Mouse (Mus musculus) lung, postnatal 0 days (tissue): Measurements from ENCODE around the gene Cdrt4. TPM values are rescaled to one million over a fixed set of nuclear protein-coding genes. Genes with fewer than 3 reads are reported as not detected.

ENCODE experiments used
- ATAC-seq: fragments of 200-750 bp; cut with Nextera tagmentation; 2 replicates; pipeline ENCODE4 v1.8.0; 2017; ENCODE audit warnings: moderate library complexity
- DNase-seq: peaks from one replicate; pipeline ENCODE4 v3.0.0-alpha.2; 2016; ENCODE audit warnings: low spot score
- H3K27ac ChIP-seq: fragments of 300-500 bp; sonication (generic); 2 replicates; pipeline ENCODE4 v1.5.1; 2014; ENCODE audit warnings: antibody characterized with exemption, mild to moderate bottlenecking, low read length, mixed read lengths
- H3K27me3 ChIP-seq: fragments of 300-500 bp; sonication (generic); replicated peaks from 2 replicates; pipeline ENCODE4 v1.6.1; 2014; ENCODE audit warnings: low read length, mixed read lengths; ENCODE audit not compliant: insufficient read depth
- H3K36me3 ChIP-seq: fragments of 300-500 bp; sonication (generic); 2 replicates; pipeline ENCODE4 v1.6.1; 2014; ENCODE audit warnings: low read length, mixed read lengths; ENCODE audit not compliant: insufficient read depth
- H3K4me1 ChIP-seq: fragments of 300-500 bp; sonication (generic); 2 replicates; pipeline ENCODE4 v1.6.1; 2014; ENCODE audit warnings: antibody characterized with exemption, low read depth, low read length, mixed read lengths; ENCODE audit not compliant: insufficient read depth
- H3K4me2 ChIP-seq: fragments of 300-500 bp; sonication (generic); replicated peaks from 2 replicates; pipeline ENCODE4 v1.6.1; 2014; ENCODE audit warnings: low read depth, mild to moderate bottlenecking, low read length, moderate library complexity, mixed read lengths
- H3K4me3 ChIP-seq: fragments of 300-500 bp; sonication (generic); 2 replicates; pipeline ENCODE4 v1.5.1; 2014; ENCODE audit warnings: low read depth, low read length
- H3K9ac ChIP-seq: fragments of 300-500 bp; sonication (generic); replicated peaks from 2 replicates; pipeline ENCODE4 v1.6.1; 2014; ENCODE audit warnings: low read depth, mild to moderate bottlenecking
- H3K9me3 ChIP-seq: fragments of 300-500 bp; sonication (generic); 2 replicates; pipeline ENCODE4 v1.6.1; 2016; ENCODE audit warnings: low read length, mixed read lengths
- CTCF ChIP-seq: IDR thresholded peaks from 2 replicates; pipeline ENCODE4 v1.5.1; 2016; ENCODE audit warnings: antibody characterized with exemption, mild to moderate bottlenecking
- EP300 ChIP-seq: IDR thresholded peaks from 2 replicates; pipeline ENCODE4 v1.6.1; 2016; ENCODE audit warnings: antibody characterized with exemption, mild to moderate bottlenecking, control low read depth
- WGBS: fragments of 180-500 bp; shearing (Covaris S2); extraction: QIAGEN DNeasy Blood & Tissue Kit; methylation state at CpG from one replicate; pipeline ENCODE4 v1.1.7; 2014; 5-methylcytosine and 5-hydroxymethylcytosine counted together
- polyA plus RNA-seq: library from polyadenylated mRNA; unstranded; fragments of >200 nt; fragmentation: Nextera tagmentation; extraction: Ambion mirVana; gene quantifications from 2 replicates; pipeline ENCODE4 v1.2.1, GENCODE M21; 2015

Gene Cdrt4
- polyA plus RNA-seq, 1 experiment from 2014 or later = 0.23 TPM

DNA sequence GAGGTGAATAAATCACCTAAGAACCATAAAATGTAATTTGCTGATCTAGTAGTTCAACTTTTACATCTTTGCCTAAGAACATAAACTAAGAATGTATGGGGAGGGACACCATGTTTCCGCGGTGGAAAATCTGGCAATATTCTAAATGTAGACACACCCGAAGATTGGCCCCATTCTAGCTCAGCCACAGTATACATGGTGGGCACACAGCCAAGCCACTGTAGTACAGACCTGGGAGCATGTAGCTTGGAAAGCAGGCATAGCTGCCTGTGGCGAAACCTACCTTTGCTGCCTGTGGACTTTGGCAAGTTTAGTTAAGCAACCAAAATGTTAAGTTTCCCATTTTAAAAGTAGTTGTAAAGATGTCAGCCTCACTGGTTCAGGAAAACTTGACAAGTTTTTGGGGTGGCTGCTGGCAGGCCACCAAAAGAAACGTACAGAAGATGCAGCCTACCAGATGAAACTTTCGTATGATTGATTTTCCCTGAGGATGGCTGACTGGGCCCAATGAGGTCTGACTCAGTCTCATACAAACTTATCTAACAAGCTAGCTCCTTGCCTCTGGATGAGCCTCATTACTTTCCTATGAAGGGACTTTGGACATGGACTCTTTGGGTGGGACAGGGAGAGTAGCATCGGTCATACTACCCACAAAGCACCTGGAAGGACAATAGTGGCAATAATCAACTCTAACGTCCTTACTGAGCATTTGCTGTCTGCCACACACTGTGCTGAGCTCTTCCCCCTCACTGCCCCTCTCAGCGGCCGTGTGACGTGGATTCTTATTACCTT, 84.6 kb downstream of the Cdrt4 start:
- no peak overlapping the region for H3K9ac ChIP-seq
- peak; percentile 18 for DNase-seq
- WGBS = 64% methylated on average over 11 of the region's 11 CpGs
- no peak overlapping the region for H3K4me3 ChIP-seq
- no peaks in the 10 kb centered on the region for H3K9me3 ChIP-seq
- H3K27ac ChIP-seq = no peak overlapping the region
- no peaks in the 10 kb centered on the region for H3K36me3 ChIP-seq
- H3K27me3 ChIP-seq = no peaks in the 10 kb centered on the region
- no peaks in the 10 kb centered on the region for H3K4me1 ChIP-seq
- H3K4me2 ChIP-seq = no peak overlapping the region
- no peak for ATAC-seq
- TF ChIP-seq EP300 (no peak), CTCF (no peak)

DNA sequence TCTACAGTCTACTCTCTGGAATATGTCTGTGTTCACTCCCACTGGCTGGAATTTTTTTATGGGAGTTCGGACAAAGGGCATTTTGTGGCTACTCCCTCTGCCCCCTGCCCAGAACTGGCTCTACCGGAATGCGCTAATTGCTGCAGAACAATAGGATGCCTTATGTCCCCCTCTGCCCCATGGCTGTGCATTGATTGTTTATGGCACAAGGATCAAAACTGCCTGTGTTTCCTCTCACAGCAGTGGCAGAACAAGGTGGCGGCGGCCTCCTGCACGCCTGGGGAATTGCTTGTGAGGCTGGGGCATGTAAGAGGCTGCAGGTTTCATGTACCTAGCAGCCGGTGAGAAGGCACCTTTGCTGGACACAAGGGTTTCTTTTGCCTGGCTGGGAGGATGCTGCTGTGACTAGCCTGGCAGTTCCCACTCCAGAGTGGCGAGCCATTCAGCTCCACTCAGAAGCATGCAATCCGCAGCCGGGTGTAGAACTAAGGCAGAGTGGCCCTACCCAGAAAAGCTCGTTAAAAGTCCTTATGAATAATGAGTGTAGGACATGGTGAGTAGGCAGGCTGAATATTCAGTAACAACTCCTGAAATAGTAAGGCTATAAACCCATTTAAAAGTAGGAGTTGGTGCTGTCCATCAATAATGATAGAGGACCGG, 89.1 kb downstream of the Cdrt4 start:
- no peaks in the 10 kb centered on the region for H3K4me1 ChIP-seq
- no peaks in the 10 kb centered on the region for H3K27me3 ChIP-seq
- TF ChIP-seq EP300 (no peak), CTCF (no peak)
- no peak overlapping the region for H3K4me3 ChIP-seq
- no peak for ATAC-seq
- no peak overlapping the region for H3K4me2 ChIP-seq
- no peak overlapping the region for H3K9ac ChIP-seq
- no peaks in the 10 kb centered on the region for H3K36me3 ChIP-seq
- H3K9me3 ChIP-seq = no peaks in the 10 kb centered on the region
- DNase-seq = no peak
- 57% methylated on average over 12 of the region's 12 CpGs for WGBS
- no peak overlapping the region for H3K27ac ChIP-seq

Other genes with a start within 250 kb of the Cdrt4 start
- gene Zfp287, start 219.3 kb upstream of the Cdrt4 start, polyA plus RNA-seq = 2.5 and 3.3 TPM in 2 replicates
- gene Gm10428, start 198.1 kb upstream of the Cdrt4 start, polyA plus RNA-seq = not detected in 2 replicates
- gene Zfp286, start 161.7 kb upstream of the Cdrt4 start, polyA plus RNA-seq = 4.7 and 5.1 TPM in 2 replicates
- gene Trim16, start 131.0 kb upstream of the Cdrt4 start, polyA plus RNA-seq = 50.3 and 62.8 TPM in 2 replicates
- gene Fbxw10, start 104.1 kb upstream of the Cdrt4 start, polyA plus RNA-seq = 0.27 TPM in 2 replicates
- 68.5 and 73.0 TPM in 2 replicates for gene Tvp23b, start 71.7 kb upstream of the Cdrt4 start, polyA plus RNA-seq
- 0.55 and 0.79 TPM in 2 replicates for gene Tekt3, start 110.5 kb downstream of the Cdrt4 start, polyA plus RNA-seq
- gene Pmp22, start 177.8 kb downstream of the Cdrt4 start, polyA plus RNA-seq = 523 and 539 TPM in 2 replicates